Mouse (Mus musculus) induced T-regulatory cell, adult 2 months (primary cell): ENCODE results near the gene Ropn1.
"Not testable (repeated sequence)": the region's sequence is repeated elsewhere in the genome, so short reads cannot be mapped to it uniquely, and the experiment has no call there.

Experiments
- DNase-seq: peaks from one replicate; pipeline ENCODE4 v3.0.0-alpha.2; 2012; ENCODE audit warnings: low read depth

The Ropn1 gene

DNA sequence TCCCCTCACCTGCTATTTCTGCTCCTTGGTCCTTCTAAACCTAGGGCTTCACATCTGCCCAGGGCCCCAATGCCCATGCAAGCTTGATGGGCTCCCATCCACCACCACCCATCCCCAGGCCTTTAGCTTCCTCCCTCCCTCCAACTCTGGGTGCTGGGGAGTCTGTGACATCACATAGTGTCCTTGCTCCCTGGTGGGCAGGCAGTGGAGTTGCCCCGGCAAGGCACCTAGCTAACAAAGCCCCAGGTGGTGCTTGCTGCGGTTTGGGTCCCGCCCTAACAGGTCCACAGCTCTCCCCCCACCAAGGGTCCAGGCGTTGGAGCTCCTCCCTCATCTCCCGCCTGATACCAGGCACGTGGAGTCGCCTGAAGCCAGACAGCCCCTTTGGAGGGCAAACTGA is at the start of gene Ropn1:
Ropn1 (plus strand) TSS at position 301 of the 400 bp plus-strand sequence.
- no peak for DNase-seq

DNA sequence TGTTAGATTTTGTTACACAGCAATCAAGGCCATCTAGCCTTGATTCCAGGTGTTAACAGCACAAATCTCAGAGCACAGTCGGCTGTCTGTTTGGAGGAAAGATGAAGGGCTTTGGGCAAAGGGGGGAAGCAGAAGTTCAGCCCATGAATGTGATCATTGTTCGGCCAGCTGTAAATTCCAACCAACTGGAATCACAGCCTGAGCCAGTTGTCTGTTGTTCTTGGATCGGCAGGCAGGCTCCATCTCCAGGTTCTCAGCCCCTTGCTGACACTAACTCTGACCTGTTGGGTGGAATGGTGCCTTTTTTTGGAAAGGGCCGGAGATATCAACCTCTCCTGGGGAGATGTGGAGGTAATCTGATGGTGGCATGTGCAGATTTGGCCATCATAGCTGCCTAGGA is 47.8 kb upstream of the Ropn1 start:
- DNase-seq = no peak

DNA sequence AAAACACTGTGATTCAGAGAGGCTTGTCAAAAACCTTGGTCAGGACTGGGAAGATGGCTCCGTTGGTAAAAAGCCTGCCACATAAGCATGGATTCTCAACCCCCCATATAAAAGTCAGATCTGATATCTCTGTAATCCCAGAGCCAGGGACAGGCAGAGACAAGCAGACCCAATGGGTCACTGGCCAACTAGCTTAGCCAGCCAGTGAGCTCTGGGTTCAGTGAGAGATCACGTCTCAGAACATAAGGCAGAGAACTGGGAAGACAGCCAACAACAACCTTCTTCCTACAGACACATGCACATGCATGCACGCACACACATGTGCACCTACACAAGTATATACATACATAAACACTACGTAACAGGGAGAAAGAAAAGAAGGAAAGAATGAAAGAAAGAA is 46.6 kb upstream of the Ropn1 start:
- no peak for DNase-seq

GRCm38 (mm10) chr16:34603854-34604253 is 45.9 kb upstream of the Ropn1 start:
- DNase-seq = no peak

- no peak for DNase-seq
These were observed 44.0 kb upstream of the Ropn1 start for GRCm38 (mm10) chr16:34605679-34606078.

DNA sequence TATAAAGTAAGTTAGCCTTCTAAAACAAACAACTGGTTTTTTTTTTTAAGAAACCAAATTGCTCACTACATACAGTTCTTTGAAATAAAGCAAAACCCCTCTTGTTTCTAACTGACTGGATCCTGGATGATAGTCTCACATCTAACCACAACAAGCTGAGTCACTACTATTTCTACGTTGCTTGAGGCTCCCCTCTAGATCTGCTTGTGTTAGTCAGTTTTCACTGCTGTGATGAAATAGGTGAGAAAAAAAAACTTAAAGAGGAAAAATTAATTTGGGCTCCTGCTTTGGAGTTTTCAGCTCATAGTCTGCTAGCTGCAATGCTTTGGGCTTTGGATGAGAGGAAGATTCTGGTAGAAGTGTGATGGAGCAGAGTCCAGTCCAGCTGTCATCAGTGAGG is 39.6 kb upstream of the Ropn1 start:
- no peak for DNase-seq

DNA sequence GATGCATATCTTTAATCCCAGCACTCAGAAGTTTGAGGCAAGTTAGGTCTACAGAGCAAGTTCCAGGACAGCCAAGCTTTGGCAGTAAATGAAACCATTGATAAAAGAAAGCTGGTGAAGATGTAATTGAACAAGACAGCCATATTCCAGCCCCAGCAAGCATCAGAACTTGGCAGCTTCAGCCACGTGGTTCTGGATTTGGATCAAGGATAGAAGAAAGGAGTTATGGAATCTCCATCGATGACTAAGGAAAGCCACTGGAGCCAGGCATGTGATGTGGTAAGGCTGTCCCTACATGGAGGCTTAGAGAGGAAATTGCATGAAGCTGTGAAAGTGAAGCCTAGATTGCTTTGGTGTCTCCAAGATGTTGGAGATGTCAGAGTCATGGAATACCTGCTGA is 35.7 kb upstream of the Ropn1 start:
- no peak for DNase-seq

DNA sequence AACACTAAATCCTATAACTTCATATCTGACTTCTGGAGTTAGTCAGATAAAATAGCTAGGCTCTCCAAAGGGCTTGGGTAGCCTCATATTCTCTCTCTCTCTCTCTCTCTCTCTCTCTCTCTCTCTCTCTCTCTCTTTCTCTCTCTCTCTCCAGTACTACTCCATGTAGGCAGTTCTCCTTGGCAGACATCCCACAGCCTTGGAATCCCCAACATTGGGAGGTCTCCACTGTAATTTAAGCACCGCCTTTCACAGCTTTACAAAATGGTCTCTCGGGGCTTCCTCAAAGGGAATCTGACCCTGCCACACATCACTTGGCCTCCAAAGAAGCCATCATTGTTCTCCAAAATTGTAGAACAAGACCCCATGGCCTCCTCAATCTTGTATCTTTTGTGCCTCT is 22.1 kb upstream of the Ropn1 start:
- no peak for DNase-seq

GRCm38 (mm10) chr16:34628397-34628796 is 21.3 kb upstream of the Ropn1 start:
- DNase-seq = no peak

DNA sequence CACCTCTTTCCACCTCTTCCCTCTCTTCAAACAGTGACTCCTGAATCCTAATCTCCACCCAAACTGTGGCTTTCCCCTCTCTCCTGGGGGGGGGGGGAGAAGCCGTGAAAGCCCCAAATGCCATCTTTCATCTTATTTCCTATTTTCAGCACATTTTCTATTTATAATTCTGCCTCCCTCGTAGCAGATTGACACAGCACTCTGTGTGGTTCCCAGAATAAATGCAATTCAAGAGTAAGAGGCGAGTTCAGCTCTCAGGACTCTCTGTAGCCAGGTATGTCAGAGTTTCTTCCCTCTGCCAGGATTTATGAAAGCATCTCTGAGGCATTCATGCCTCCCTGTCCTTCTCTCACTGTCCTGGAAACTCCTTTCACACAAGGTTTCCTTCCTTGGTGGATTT is 14.2 kb upstream of the Ropn1 start:
- DNase-seq = no peak

GRCm38 (mm10) chr16:34643511-34644259 is 6.0 kb upstream of the Ropn1 start:
- no peak for DNase-seq

DNA sequence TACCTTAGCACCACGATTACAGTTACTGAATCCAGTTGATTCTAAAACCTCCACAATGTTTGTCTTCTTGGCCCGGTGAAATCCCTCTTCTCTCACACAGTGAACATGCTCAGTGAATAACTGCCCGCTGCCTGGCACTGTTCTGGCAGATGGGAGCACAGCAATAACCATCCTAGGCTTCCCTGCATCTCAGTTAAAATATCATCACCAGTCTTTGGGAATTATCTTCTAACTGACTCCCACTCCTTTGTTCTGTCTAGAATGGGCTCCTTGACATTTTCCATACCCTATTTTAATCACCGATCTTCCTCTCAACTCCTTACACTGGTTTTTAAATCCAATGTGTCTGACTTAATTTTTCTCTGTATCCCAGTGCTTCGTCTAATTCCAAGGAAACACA is 3.3 kb downstream of the Ropn1 start:
- no peak for DNase-seq

DNA sequence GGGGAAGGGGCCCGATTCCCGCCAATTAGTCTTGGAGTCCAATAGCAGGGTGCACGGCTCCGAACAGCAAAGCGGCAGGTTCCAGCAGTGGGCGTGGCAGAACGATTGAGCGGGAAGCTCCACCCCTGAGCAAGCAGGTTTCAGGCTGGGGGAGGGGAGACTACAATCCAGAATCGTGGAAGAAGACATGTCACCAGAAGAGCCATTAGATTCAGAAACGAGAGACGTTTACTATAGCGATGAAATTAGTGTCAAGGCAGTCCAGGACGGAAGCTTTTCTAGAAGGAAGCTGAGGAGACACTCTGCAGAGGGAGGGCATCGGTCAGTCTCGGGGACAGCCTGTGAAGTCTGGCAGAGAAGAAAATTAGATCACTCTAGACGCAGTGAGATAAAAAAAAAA is 7.8 kb downstream of the Ropn1 start:
- DNase-seq = not testable (repeated sequence)

GRCm38 (mm10) chr16:34657983-34658382 is 8.3 kb downstream of the Ropn1 start:
- DNase-seq = no peak

DNA sequence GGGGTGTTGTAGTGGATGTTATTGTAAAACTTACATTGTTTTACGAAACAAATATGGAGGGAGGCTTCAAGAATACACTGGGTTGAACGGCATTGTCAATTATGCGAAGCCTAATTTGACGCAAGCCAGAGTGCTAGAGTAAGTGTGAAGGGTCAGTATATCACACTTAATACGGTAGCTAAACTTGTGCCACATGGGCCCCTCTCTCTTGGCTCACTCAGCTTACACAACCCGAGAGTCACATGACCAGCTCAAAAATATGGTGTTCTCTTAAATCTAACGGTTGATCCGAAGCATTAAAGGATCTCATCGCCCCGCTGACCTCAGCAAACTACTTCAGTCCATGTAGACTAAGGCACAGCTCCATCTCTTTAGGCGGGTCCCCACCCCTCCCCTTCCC is 8.7 kb downstream of the Ropn1 start:
- no peak for DNase-seq

DNA sequence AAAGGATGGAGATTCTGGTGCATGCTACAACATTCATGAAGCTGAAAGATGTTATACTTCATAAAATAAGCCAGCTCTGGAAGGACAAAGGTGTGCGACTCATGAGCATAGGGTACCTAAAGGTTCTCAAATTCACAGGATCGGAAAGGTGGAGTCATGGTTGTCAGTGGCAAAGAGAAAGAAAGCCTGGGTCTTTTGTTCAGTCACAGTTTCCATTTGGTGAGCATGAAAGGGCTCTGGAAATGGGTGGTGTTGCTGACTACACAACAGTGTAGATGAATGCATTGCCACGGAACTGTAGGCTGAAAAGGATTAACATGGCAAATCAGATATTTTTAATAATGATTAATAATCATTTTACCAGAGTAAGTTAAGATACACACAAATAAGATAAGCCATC is 14.8 kb downstream of the Ropn1 start:
- DNase-seq = no peak

GRCm38 (mm10) chr16:34667031-34667726 is 17.5 kb downstream of the Ropn1 start:
- DNase-seq = peak; percentile 83

DNA sequence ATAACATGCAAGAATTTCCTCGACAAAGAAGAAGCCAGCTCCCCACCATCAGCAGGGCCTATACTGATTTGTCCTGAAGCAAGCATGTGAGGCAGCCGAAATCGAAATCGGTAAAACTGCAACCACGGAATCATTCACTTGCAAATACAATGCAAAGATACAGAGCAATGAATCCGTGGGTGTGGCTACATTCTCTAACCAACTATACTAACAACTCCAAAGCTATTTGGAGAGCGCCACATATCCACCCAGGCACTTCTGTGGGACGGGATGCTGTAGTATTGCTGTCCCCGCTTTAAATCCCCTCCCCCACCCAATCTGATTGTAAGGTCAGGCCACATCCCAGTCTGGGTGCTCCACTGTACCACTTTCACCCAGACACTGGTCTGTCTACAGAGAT is 18.6 kb downstream of the Ropn1 start:
- no peak for DNase-seq

- no peak for DNase-seq
These were observed 22.2 kb downstream of the Ropn1 start for GRCm38 (mm10) chr16:34671966-34672365.

GRCm38 (mm10) chr16:34672822-34673221 is 23.1 kb downstream of the Ropn1 start:
- DNase-seq = no peak

- DNase-seq = no peak
These were observed 24.6 kb downstream of the Ropn1 start for GRCm38 (mm10) chr16:34674365-34674764.

DNA sequence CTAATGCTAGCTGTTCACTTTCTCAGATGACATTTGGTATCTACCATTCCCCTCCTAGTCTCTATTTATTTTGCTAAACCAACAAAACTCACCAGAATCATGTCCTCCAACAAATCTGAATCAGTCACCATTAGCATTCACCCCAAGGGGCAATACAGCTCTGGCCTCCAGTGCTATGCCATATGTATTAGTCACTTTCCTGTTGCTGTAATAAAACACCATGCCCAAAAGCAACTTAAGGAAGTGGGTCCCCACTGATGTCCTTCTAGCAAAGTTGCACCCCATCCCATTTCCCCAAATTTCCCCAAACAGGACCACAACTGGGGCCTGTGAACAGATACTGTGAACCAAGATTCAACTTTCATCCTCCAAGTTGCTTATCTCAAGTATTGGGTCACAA is 32.1 kb downstream of the Ropn1 start:
- no peak for DNase-seq

DNA sequence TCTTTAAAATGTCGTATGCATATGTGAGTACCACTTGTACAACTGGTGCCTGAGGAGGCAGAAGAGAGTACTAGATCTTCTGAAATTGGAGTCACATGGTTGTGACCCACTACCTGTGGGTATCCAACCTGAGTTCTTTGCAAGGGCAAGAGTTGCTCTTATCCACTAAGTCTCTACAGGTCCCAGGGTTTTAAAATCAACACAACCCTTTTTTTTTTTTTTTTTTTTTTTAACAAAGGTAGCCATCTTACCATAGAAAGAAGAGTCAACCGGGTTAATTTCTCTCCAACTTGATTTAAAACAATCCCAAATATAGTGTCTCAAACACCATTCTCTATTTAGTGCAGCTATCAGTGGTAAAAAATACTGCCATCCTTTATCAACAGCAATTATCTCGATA is 40.2 kb downstream of the Ropn1 start:
- DNase-seq = no peak
